Mouse (Mus musculus) lung, adult 2 months (tissue): Measurements from ENCODE around the gene Olfr544.

Experiments used
- CTCF ChIP-seq: fragments of 200-500 bp; IDR thresholded peaks from 2 replicates; pipeline ENCODE4 v1.5.1; 2011; ENCODE audit warnings: mild to moderate bottlenecking, low read length, control low read depth; ENCODE audit not compliant: insufficient read depth
- POLR2A ChIP-seq: fragments of 200-500 bp; IDR thresholded peaks from 2 replicates; pipeline ENCODE4 v1.6.1; 2011; ENCODE audit warnings: low read depth, mild to moderate bottlenecking, control low read depth, low read length, borderline replicate concordance; ENCODE audit errors: extremely low read depth

GRCm38 (mm10) chr7:102508666-102509065, 20.6 kb upstream of the Olfr544 start:
- no peak for TF ChIP-seq CTCF
- TF ChIP-seq POLR2A: no peak
